Mouse (Mus musculus): Measurements from ENCODE around the gene Rasgef1b. TPM values are rescaled to one million over a fixed set of nuclear protein-coding genes. Genes with fewer than 3 reads are reported as not detected.

Gene Rasgef1b
- total RNA-seq, 2 experiments from 2014 or later: 9.3 to 13.7 TPM

DNA sequence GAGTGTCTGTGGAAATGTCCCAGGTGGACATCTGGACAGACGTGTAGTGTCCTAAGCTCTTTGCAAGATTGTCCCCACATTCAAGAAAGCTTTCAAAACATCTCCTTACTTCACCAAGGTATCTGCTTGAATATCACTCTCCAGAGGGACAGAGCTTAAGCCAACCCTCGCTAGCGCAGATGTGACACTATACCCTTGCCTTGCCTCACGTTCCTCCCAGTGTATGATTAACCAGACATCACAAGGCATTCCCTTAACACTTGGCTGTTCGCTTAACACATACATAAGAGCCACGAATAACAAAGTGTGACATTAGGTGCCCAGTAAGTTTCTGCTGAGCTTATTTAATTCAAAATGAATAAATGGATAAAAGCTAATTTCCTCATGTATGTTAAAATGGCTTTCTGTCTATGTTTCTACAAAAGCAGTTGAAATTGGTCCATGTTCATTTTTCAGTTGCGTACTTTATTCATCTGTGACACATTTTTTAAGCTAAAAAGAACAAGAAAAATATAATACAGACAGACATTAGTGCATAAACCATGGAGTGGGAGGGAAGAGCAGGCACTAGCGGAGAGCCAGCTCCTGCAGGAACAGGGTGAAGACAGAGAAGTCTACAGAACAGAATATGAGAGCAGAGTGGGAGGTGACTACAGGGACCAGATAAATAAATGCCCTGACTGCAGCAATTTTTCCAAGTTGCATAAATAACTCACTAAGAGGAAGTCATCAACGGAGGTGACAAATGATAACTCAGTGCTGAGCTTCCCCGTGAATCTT lies 126.4 kb downstream of the Rasgef1b start:
- no peak for DNase-seq

DNA sequence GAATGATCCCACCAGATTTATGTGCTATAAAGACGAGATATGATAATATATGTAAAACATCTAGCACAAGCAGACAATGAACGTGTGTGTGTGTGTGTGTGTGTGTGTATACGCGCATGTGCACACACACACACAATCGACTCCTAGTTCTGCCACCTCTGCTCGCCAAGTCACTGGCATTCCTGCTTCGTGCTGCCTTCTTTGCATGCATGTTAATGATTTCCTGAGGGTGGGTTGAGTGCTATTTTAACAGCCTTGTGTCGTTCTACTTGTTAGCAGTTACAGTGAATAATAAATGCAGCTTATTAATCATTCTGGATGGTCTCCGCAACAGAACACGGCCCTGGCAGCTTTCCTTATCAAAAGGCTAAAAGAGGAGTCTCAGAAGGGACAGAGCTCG lies 129.5 kb downstream of the Rasgef1b start:
- DNase-seq: no peak

- DNase-seq: no peak
Observed at GRCm38 (mm10) chr5:99598470-99599110, 130.3 kb downstream of the Rasgef1b start.

DNA sequence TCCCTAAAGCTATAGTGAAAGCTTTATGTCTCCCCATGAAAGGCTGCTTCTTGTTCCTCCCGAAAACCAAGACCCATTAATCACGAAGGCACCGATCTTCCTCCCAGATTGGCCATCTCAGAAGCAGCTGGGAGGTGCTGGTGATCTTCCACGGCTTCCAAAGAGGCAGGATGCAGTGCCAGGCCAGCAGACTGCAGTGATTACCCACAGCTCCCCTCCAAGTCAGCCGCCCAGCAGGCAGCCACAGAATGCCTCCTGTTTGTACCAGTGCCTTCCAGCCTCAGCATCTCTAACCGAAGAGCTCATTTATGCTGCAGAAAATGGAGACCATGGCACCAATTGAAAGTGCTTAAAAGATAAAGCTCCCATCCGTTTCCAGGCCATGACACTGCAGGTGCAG lies 131.2 kb downstream of the Rasgef1b start:
- DNase-seq: no peak

GRCm38 (mm10) chr5:99591348-99591747 lies 137.5 kb downstream of the Rasgef1b start:
- no peak for DNase-seq

DNA sequence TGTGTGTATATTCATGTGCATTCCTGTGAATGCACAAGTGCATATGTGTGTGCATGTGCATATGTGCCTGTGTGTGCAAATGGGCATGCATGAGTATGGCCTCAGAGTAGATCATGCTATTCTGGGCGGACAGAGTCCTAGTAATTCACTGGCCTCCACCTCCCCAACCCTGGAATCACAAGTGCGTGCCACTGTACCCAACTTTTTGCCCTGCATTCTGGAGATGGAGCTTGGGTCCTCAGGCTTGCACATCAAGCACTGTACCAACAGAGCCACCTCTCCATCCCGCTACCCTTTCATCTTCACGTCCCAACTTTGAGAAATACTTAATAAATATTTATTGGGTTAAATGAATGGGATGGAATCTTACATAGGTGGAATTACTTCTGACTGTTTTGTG lies 138.3 kb downstream of the Rasgef1b start:
- no peak for DNase-seq

DNA sequence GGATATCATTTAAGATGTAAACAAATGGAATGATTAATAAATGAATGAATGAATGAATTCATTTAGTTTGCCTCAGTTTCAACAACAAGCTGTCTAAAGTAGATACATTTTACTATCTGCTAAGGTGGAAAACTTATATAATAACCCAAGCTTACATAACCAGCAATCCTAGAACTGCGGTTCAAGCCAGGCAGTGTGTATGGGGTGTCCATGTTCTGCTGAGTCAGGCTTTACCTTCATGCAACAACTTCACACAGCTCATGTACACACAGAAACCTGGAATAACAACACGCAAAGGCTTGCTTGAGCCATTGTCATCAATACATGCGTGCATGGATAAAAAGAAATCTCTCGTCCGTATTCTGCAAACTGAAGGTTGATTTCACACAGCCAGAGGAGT lies 140.9 kb downstream of the Rasgef1b start:
- no peak for DNase-seq

- no peak for DNase-seq
Observed at GRCm38 (mm10) chr5:99587589-99587988, 141.3 kb downstream of the Rasgef1b start.

- DNase-seq: no peak
Observed at GRCm38 (mm10) chr5:99586287-99586686, 142.6 kb downstream of the Rasgef1b start.

- DNase-seq: peak; percentile 12
Observed at GRCm38 (mm10) chr5:99585166-99585898, 143.5 kb downstream of the Rasgef1b start.

DNA sequence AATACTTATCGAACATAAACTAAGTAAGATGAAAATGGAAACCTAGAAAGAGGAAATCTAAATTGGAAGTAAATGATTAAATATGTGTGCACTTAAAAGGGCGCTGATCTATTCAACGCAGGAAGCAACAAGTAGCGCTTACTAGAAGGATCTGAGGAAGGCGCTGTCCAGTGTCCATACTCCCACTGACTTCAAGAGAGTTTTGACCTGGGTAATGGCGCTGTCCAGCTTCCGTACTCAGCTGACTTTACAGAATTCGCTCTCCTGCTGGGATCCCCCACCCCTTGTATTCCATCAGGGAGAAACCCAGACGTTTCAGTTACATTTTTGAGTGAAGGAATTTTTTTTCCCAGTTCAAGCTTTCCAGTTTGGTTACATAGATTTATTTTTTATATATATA lies 144.6 kb downstream of the Rasgef1b start:
- peak; percentile 24 for DNase-seq

- DNase-seq: no peak
Observed at GRCm38 (mm10) chr5:99582055-99582454, 146.8 kb downstream of the Rasgef1b start.

DNA sequence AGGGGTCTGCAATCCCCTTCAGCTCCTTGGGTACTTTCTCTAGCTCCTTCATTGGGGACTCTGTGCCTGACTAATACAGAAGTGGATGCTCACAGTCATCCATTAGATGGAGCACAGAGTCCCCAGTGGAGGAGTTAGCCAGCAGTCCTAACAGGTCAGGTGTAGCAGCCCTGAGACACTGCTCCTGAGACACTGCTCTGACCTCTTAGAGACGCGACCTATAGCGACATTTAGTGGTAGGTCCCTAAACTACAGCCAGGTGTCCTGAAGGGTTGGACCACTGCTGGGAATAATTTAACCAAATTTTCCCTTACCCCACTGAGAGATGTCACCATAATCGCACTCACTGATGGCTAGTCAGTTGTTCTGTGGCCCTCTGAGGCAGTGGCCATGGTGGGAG lies 150.2 kb downstream of the Rasgef1b start:
- DNase-seq: peak; percentile 73

GRCm38 (mm10) chr5:99575897-99576296 lies 153.0 kb downstream of the Rasgef1b start:
- no peak for DNase-seq

GRCm38 (mm10) chr5:99564501-99565323 lies 164.2 kb downstream of the Rasgef1b start:
- no peak for DNase-seq

- no peak for DNase-seq
Observed at GRCm38 (mm10) chr5:99562096-99562495, 166.8 kb downstream of the Rasgef1b start.

DNA sequence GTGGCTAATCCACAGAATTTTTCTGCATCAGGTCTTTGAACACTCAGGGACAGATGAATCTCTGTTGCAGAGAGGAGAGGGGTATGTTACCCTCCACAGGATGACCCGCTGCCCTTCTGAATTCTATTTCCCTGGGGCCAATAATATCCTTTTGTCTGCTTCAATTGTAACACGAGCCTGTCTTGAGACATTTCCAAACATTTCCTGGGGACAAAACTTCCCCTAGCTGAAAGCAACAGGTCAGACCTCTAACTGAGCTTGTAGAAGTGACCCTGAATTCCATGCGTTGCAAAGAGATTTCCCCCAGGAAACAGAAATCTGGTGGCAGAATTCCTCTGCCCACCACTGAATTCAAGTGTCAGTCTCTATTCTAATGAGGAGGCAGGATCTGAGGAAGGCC lies 169.1 kb downstream of the Rasgef1b start:
- DNase-seq: no peak

- DNase-seq: no peak
Observed at GRCm38 (mm10) chr5:99558231-99558630, 170.6 kb downstream of the Rasgef1b start.

GRCm38 (mm10) chr5:99552645-99553044 lies 176.2 kb downstream of the Rasgef1b start:
- no peak for DNase-seq

- no peak for DNase-seq
Observed at GRCm38 (mm10) chr5:99544664-99545494, 184.0 kb downstream of the Rasgef1b start.

Measured in adrenal gland, postnatal 10 days (tissue).